Mouse (Mus musculus) spleen, postnatal 10 days (tissue): ENCODE data around the gene Mfsd4a.
A peak's percentile ranks its signal among the peaks of the same experiment; 100 is the strongest.

Source experiments
- DNase-seq, 2 experiments: peaks; one replicate each; pipeline ENCODE4 v3.0.0; 2021 to 2022; ENCODE audit warnings: low spot score in 2 of 2

Mfsd4a gene

DNA sequence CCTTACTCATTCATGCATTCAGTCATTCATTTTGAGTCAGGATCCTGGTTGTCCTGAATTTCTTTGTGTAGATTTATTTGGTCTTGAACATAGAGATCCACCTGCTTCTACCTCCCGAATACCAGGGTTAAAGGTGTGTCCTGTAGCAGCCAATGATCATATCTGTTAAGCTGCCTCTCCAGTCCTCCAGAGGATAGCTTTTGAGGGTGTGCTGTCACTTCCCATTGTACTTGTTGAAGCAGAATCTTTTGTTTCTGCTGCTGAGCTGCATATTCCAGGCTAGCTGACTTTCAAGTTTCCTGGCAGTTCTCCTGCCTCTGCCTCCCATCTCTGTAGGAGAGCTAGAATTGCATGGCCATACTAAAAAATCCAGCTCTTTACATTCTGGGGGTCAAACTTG, 51.2 kb downstream of the Mfsd4a start:
- no peak for DNase-seq

DNA sequence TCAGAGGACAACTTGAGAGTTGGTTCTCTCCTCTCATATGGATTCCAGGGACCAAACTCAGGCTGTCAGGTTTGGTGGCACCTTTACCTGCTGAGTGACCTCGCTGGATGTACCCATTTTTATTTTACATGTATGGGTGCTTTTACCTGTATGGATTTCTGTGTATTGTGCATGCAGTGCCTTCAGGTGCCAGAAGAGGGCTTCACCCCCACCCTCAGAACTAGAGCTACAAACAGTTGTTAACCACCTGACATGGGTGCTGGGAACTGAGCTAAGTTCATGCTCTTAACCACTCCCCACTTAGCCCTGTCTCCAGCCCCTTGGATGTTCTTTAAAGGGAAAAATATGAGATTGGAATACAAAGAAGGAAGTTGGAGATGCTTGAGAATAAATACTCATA, 53.1 kb downstream of the Mfsd4a start:
- DNase-seq = no peak

DNA sequence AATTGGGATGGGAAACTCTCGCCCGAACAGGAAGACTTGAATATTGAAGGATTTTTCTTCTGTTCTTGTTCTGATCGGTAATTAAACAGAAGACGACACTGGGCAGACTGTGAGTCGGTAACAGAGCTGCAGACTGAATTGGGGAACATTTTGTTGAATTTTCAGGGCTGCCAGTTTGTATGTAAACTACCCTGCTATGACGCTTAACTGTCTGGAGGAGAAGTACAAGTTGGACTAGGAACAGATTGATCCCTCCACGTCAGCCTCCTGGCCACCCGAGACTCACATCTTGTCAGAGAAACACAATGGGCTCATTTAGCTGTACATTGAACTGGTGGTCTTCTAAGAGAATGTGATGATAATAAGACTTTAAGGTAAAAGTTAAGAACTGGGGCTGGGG, 55.0 kb downstream of the Mfsd4a start:
- DNase-seq = no peak

DNA sequence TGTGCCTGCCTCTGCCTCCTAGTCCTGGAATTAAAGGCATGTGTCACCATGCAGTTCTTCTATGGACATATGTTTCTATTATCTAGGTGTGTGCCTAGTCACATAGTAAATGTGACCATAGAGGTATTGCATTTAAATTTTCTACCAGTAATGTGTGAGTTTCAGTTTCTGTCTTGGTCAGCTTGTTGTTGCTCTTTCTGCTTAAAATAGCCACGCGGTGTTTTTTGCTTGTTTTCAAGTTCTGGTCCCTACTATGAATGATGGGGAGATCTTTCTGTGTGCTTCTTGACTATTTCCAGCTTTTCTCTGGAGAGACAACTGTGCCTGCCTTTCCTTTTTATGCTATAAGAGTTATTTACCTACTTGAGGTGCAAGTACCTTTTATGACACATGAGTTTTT, 56.1 kb downstream of the Mfsd4a start:
- DNase-seq = no peak

DNA sequence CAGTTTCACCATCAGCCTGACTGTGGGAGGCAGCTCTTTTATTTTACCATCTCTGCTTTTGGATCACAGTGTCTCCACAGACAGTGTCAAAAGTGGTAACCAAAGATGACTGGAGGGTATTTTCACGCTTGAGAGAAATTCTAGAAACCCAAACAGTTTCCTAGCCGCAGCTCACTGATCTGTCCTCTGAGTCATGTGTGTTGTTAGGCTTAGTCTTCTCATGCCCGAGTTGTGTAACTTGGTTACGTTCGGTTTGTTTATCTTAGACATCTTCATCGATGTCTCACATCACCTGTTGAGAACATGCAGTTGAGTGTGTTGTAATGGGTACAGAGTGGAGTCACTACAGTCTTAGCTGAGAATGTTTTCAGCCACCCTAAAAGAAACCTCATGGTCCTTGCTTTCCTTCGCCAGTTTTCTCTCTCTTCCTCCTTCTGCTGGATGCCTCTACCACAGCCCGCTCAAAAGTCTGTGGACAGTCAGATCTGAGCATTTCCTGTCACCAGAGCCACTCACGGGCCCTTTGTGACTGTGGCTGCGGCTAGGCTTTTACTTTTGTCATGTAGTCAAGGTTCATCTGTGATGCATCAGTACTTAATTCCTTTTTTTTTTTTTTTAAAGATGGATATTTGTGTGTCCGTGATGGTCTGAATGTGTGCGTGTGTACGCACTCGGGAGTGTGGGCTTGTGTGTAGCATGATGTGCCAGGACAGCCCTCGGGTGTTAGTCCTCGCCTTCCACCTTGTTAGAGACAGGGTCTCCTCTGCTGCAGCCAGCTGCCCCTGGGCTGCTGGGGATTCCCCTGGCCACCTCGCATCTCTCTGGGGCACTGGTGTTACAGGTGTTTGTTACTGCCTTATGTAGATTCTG, 57.0 kb downstream of the Mfsd4a start:
- DNase-seq = peak; percentile 18 to 57

GRCm38 (mm10) chr1:132008881-132009644, 58.8 kb downstream of the Mfsd4a start:
- peak in 1 of 2 experiments; percentile 37 for DNase-seq

- peak; percentile 89 to 94 for DNase-seq
Measured at GRCm38 (mm10) chr1:132007828-132008827, 59.7 kb downstream of the Mfsd4a start.

DNA sequence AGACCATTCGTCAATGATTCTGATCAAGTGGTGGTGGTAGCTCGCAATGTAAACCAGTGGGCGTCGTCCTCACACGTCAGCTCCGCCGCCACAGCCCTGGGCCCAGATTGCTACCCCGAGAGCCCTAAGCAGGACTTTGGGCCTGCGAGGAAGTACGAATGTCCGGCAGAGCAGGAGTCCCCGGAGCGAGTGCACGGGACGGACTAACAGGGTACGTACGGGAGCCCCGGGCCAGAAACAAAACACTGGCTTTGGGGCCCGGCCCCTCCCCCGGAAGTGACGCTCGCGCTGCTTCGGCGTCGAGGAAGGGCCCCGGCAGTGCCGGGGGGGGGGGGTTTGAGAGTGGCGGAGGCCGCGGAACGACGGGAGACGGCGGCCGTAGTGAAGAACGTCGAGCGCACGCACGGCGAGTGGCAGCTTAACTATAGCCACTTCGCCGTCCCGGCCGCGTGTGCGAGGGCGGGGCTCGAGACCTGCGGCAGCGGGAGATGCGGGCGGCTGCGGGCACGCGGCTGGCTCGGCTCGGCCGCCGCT, 60.5 kb downstream of the Mfsd4a start, which contains the start of gene Elk4:
TSS of gene Elk4 (plus strand) at position 326 of the 534 bp plus-strand sequence.
- peak; percentile 86 to 94 for DNase-seq

GRCm38 (mm10) chr1:132006721-132007120, 61.1 kb downstream of the Mfsd4a start:
- no peak for DNase-seq

DNA sequence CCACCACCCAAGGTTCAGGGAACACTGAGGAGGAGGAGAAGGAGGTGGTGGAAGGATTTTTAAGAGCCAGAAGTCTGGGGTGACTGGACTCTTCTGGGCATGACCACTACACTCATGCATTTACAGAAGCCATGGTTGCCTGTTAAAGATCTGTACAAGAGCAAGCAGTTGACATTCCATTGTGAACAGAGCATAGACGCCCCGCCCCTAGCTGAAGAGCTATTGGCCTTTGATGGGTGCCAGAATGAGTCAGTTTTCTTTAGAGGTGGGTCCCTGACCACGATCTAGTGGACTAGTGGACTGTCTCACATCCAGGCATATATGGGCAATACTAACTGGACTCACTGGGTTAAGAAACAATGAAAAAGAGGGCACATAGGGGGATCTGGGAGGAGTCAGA, 61.8 kb downstream of the Mfsd4a start:
- no peak for DNase-seq

GRCm38 (mm10) chr1:132005466-132005865, 62.4 kb downstream of the Mfsd4a start:
- no peak for DNase-seq

DNA sequence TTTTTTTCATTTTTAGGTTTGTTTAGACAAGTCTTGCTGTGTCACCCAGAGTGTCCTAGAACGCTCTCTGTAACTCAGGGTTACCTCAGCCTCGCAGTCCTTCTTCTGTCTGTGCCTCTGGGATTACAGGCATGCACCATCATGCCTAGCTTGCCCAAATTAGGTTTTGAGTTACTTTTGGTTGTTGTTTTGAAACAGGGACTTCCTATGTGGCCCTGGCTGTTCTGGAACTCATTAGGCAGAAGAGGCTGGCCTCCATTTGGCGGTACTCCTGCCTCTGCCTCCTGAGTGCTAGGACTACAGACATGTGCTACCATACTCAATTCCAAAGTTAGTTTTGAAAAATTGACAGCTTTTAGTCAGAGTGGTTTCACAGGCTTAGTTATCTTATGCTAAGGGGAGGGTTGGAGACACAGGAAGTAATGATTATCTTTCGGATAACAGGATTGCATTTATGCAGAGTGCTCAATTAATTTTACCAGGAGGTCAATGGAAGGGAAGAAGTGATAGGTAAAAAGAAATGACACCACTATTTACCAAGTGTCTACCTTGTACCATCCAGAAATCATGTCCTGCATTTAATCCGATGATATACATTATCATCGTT, 63.2 kb downstream of the Mfsd4a start:
- DNase-seq = no peak

DNA sequence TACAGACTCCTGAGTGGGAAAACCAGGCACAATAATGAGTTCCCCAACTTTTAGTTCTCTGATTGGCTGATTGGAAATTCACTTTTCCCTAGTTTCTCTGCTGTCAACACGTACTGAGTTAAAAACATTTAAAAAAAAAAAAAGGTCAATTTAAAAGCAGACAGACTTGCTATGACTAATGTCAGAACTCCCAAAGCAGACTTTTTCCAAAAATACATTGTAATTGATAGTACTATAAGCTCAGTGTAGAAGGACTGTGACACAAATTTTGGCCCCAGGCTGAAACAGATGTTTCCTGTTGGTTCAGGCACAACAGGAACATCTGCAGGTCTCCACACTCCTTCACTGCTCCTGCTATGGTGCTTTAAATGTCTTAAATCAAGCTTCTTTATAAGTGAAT, 64.0 kb downstream of the Mfsd4a start:
- DNase-seq = no peak

DNA sequence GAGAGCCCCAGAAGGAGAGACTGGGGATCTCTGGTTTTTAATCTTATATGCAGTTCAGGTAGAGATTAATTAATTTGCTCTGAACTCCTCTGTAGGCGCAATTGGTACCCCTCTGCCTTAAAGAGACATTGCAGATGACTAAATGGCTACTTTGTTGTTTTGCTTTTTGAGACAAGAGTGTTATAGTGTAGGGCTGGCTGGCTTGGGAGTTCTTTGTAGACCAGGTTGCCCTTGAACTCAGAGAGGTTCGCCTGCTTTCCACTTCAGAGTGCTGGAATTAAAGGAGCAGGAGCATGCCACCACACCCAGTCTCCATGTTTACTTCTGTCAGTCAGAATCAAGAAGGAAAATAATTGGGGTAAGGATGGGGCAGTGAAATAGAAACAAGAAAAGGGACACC, 64.8 kb downstream of the Mfsd4a start:
- no peak for DNase-seq

DNA sequence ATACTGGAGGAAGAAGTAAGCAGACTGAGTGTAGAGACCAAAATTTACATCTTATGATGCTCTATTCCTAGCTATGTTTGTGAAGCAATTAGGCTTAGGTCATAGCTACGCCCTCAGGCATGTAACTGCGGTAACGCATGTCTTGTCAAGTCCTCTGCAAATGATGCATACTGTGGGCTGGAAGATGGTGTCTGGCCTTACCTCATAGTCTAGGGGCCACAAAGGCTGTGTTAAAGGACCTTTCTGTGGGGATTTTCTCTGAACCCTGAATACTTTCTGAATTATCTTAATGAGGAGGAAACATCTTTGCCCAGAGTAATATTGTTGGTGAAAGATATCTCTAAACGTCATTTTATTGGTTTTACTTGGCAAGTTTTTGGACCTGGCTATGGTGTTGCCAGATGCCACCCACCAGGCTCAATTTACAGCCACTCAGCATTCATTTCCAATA, 66.0 kb downstream of the Mfsd4a start:
- no peak for DNase-seq

- peak in 1 of 2 experiments; percentile 36 for DNase-seq
Measured at GRCm38 (mm10) chr1:132000506-132000905, 67.4 kb downstream of the Mfsd4a start.

DNA sequence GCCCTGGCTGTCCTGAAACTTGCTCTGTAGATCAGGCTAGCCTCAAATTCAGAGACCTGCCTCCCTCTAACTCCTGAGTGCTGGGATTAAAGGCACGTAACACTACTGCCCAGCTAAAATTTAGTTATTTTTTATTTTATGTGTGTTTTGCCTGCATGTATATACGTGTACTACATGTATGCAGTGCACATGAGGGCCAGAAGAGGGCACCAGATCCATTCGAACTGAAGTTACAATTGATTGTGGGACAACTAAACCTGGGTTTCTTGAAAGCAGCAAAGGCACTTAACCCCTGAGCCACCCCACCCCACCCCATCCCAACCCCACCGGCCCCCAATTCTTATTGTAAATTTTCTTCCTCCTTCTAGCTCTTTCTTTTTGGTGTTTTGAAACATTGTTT, 72.8 kb downstream of the Mfsd4a start:
- peak; percentile 66 to 85 for DNase-seq

DNA sequence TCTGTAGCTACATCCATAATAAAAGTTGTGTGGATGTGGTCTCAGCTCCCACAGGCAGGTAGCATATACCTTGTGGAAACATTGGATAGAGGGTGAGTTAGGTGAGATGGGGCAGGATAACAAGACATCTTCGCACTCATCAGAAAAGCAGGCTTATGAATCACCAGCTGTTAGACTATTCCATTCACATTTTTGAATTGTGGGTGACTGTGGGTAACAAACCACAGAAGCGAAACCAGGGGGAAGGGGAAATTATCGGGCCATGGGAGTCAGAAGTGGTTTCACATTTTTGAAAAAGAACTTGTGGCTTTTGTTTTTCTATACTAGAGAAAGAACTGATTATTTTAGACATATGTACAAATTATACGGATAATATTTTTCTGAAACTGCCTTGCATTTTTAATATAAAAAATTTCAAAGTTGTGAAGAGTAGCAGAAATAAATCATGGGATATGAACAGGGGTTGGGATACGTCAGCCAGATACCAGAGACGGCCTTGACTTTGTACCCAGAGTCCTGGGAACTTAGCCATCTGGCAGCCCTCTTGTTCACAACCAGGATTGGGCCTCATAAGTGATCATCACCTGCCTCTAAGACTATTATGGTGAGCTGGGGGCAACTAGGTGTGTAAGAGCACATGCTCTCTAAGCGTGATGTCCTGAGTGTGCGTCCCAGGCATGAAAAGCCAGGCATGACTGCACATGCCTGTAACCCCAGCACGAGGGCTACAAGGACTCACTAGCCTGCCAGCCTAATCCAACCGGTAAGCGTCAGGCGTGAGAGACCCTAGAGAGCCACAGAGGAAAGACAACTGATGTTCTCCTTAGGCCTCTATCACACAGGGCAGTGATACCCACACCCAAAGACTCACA, 74.5 kb downstream of the Mfsd4a start:
- DNase-seq = no peak

DNA sequence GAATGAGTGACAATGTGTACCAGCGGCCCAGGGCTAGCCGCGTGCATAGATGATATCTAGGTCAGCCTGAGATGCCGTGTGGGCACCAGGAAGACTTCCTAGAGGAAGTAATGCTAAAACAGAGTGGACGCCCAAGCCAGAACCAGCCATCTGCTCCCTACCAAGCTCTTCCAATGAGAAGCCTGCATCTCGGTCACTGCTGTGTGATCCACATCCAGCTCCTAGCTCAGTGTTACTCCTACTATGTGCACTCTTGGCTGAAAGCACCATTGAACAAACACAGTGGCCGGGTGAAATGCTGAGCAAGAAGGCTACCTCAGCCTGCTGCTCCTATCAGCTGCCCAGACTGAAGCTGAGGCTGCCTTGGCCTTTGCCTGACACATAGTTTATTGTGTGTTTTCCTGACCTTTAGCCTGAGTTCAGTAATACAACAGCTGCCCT, 75.3 kb downstream of the Mfsd4a start:
- DNase-seq = no peak
